Mouse (Mus musculus): ENCODE measurements at regions not wholly inside any gene's neighbourhood (a gene's known extent, or its start where the extent isn't known, plus 50 kb on each side); places are given as distances from the start of the nearest gene placed in this dataset.

DNA sequence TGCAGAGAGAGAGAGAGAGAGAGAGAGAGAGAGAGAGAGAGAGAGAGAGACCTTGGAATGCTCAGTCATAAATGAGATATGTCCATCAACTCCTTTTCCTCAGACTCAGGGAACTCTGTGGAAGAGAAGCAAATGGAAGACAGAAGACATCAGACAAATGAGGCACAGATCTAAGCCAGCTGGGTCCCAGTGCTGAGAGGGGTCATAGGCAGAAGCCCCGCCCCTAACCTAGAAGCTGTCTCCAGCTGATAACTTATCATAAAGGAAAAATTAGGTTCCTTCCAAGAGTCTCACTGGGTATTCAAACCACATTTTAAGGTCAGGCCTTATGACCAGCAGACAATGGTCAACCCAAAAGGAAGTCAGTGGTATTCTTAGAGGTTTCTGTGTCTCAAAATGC, 106.1 kb upstream of the Selenok start:
- H3K4me3 ChIP-seq (replicated peaks; ENCODE audit: low read length), result no peak overlapping the region
- no peaks in the 10 kb centered on the region for H3K36me3 ChIP-seq (ENCODE audit: control insufficient read depth, insufficient read depth, low read length)
- H3K4me1 ChIP-seq (ENCODE audit: control insufficient read depth, insufficient read depth, low read length), result no peaks in the 10 kb centered on the region
- no peak overlapping the region for H3K4me2 ChIP-seq (ENCODE audit: low read depth, low read length)
- H3K9me3 ChIP-seq (replicated peaks; ENCODE audit: control insufficient read depth, low read length), result no peaks in the 10 kb centered on the region
- H3K27me3 ChIP-seq (ENCODE audit: control insufficient read depth, insufficient read depth, low read length), result peaks cover 10% of the 10 kb centered on the region; the same call in 1 of the 2 replicates
- ATAC-seq (ENCODE audit: insufficient read depth, low FRiP score), result no peak
- no peak overlapping the region for H3K27ac ChIP-seq (ENCODE audit: low read length)
- no peak overlapping the region for H3K9ac ChIP-seq (ENCODE audit: low read length)
- 85% methylated on average over 1 of the region's 1 CpGs for WGBS

DNA sequence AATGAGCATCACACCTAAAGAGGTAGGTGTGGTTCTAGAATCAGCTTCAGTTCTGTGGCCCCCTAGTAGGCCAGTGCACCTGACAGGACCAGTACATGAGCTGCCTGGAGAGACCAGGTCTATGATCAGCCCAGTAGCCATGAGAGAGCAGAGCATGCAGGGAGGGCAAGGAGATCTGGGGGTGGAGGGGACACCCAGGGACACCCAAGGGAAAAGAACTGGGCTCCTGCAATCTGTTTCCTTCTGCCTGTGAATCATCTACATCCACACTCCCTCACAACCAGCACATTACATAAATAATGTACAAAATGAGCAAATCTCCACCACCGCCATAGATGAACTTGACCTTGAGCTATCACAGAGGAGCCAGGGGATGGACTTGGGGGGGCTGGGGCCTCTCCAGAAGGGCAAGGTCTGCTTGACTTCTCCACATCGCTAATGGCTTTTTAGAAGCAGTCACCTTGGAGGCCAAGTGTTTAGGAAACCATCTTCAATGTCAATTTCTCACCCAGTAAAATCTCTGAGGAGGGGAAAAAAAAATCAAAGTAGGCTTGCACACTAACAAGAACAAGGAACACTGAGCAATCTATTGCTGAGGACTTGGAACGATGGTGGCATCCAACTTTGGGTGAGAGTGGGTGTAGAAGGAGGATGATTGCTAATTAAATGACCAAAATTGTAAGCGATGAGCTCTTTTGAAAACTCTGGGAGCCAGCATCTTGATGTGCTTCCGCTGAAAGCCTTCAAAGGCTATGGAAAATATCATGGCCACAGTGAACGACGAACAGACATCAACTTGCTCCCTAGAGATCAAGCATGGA, 101.4 kb upstream of the Selenok start:
- H3K9me3 ChIP-seq (replicated peaks; ENCODE audit: control insufficient read depth, low read length), result no peaks in the 10 kb centered on the region
- no peak overlapping the region for H3K27ac ChIP-seq (ENCODE audit: low read length)

DNA sequence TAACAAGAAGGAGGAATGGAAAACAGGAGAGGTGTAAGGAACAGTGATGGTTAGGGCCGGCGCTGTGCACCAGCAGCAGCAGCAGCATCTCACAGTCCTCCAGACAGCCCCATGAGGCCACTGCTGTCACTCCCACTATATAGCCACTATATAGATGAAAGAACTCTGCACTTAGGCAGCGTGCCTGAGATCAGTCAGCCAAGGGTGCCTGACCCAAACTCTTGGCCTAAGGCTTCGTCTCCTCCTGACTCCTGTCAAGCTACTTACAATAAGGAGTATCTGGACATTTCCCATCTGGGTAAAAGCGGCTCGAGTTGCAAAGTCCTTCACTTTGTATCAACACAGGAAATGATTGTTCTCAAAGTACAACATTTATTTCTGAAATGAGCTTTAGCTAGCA, 100.8 kb upstream of the Selenok start:
- no peak overlapping the region for H3K4me2 ChIP-seq (ENCODE audit: low read depth, low read length)
- H3K9ac ChIP-seq (ENCODE audit: low read length), result no peak overlapping the region
- ATAC-seq (ENCODE audit: insufficient read depth, low FRiP score), result peak; percentile 82; the same call in 1 of the 2 replicates
- H3K4me3 ChIP-seq (replicated peaks; ENCODE audit: low read length), result no peak overlapping the region
- no peaks in the 10 kb centered on the region for H3K9me3 ChIP-seq (replicated peaks; ENCODE audit: control insufficient read depth, low read length)
- H3K4me1 ChIP-seq (ENCODE audit: control insufficient read depth, insufficient read depth, low read length), result no peaks in the 10 kb centered on the region
- WGBS, result 42% methylated on average over 6 of the region's 6 CpGs
- H3K36me3 ChIP-seq (ENCODE audit: control insufficient read depth, insufficient read depth, low read length), result no peaks in the 10 kb centered on the region
- no peak overlapping the region for H3K27ac ChIP-seq (ENCODE audit: low read length)
- H3K27me3 ChIP-seq (ENCODE audit: control insufficient read depth, insufficient read depth, low read length), result peaks cover 10% of the 10 kb centered on the region; the same call in 1 of the 2 replicates

More for the DNA sequence above, 101.4 kb upstream of the Selenok start:
- Histone ChIP-seq H3K27me3 (ENCODE audit: control insufficient read depth, insufficient read depth, low read length) (peaks cover 10% of the 10 kb centered on the region; the same call in 1 of the 2 replicates), H3K4me1 (ENCODE audit: control insufficient read depth, insufficient read depth, low read length) (no peaks in the 10 kb centered on the region), H3K9ac (ENCODE audit: low read length) (no peak overlapping the region), H3K36me3 (ENCODE audit: control insufficient read depth, insufficient read depth, low read length) (no peaks in the 10 kb centered on the region), H3K4me2 (ENCODE audit: low read depth, low read length) (no peak overlapping the region), H3K4me3 (replicated peaks; ENCODE audit: low read length) (no peak overlapping the region)
- ATAC-seq (ENCODE audit: insufficient read depth, low FRiP score), result no peak
- 68% methylated on average over 7 of the region's 7 CpGs for WGBS

DNA sequence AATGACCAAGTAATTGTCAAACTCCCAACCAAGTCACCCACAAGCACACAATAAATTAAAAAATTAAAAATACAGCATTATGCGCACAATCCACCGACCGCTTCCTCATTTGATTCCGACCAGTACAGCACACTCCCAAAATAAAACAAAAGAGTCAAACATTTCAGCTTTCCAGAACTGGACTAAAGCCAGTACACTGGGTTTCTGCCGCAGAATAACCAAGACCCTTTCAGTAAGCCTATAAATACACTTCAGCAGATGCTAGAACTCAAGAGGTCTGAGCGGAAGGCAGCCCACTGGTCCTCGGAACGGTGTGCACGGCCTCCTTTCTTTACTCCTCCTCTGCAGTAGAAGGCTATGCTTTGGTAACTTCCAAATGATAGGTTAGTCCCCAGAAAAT, 98.2 kb upstream of the Selenok start:
- Histone ChIP-seq H3K4me3 (replicated peaks; ENCODE audit: low read length) (no peak overlapping the region), H3K27me3 (ENCODE audit: control insufficient read depth, insufficient read depth, low read length) (peaks cover 7% of the 10 kb centered on the region; the same call in 1 of the 2 replicates), H3K4me2 (ENCODE audit: low read depth, low read length) (no peak overlapping the region), H3K9ac (ENCODE audit: low read length) (no peak overlapping the region), H3K27ac (ENCODE audit: low read length) (no peak overlapping the region), H3K9me3 (replicated peaks; ENCODE audit: control insufficient read depth, low read length) (no peaks in the 10 kb centered on the region), H3K36me3 (ENCODE audit: control insufficient read depth, insufficient read depth, low read length) (no peaks in the 10 kb centered on the region), H3K4me1 (ENCODE audit: control insufficient read depth, insufficient read depth, low read length) (no peaks in the 10 kb centered on the region)
- 0 out of 2 replicates have a peak, but pooled peaks have one; percentile 22 for ATAC-seq (ENCODE audit: insufficient read depth, low FRiP score)
- 68% methylated on average over 9 of the region's 9 CpGs for WGBS

DNA sequence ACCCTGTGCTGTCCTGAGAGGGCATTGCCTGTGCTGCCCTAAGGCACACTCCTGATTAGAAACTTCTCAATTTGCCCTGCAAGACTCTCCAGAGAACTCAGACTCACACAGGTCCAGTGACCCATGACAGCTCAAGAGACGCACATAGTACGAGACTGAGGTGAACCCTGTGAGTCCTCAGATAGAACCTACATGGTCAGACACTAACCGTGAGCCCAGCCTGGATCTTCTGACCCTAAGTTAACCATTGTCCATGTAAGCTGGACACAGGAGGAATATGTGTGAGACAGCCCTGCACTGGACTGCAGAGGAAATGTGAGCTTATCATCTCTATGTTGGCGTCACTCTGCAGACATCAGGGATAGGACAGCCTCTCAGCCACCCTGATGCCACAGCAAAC, 91.4 kb upstream of the Selenok start:
- WGBS, result 92% methylated on average over 4 of the region's 4 CpGs
- Histone ChIP-seq H3K36me3 (ENCODE audit: control insufficient read depth, insufficient read depth, low read length) (no peaks in the 10 kb centered on the region), H3K9ac (ENCODE audit: low read length) (no peak overlapping the region), H3K4me3 (replicated peaks; ENCODE audit: low read length) (no peak overlapping the region), H3K4me1 (ENCODE audit: control insufficient read depth, insufficient read depth, low read length) (no peaks in the 10 kb centered on the region), H3K27me3 (ENCODE audit: control insufficient read depth, insufficient read depth, low read length) (peaks cover 5% of the 10 kb centered on the region), H3K27ac (ENCODE audit: low read length) (no peak overlapping the region), H3K4me2 (ENCODE audit: low read depth, low read length) (no peak overlapping the region), H3K9me3 (replicated peaks; ENCODE audit: control insufficient read depth, low read length) (peaks cover 2% of the 10 kb centered on the region; the same call in 1 of the 2 replicates)
- ATAC-seq (ENCODE audit: insufficient read depth, low FRiP score), result no peak

DNA sequence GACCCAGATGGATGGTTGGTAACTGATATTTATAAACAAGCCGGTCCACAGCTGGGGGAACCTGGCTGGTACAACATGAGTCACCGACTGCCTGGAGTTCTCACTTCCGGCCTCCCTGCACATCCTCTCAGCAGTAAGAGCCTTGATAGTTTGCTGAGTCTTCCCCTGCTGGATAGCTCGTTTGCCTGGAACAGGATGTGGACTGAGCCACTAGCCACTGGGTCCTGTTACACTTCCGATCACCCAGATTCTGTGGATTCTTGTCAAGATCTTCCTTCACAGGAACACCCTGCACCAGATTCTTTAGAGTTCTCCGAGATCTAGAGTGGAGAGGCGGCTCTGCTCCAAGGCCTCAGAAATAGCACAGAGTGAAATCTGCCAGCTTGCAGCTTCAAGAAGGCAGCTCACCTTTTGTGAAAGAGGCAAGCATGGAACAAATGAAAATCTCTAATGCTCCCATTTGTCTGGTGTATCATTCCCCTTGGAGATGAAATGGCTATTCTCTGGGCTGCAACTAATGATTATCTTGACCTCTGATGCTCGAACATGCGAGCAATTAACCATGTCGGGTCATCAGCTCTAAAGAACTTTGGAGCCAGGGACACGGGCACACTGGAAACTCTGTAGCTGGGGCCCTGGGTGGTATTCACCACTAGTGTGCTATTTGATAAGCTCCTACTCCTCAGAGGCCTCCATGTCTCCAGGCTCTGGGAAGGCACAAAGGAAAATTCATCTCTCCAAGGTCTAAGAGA, 90.3 kb upstream of the Selenok start:
- no peak overlapping the region for H3K27ac ChIP-seq (ENCODE audit: low read length)
- no peak for ATAC-seq (ENCODE audit: insufficient read depth, low FRiP score)
- WGBS, result 55% methylated on average over 11 of the region's 11 CpGs
- peaks cover 2% of the 10 kb centered on the region; the same call in 1 of the 2 replicates for H3K9me3 ChIP-seq (replicated peaks; ENCODE audit: control insufficient read depth, low read length)
- no peaks in the 10 kb centered on the region for H3K4me1 ChIP-seq (ENCODE audit: control insufficient read depth, insufficient read depth, low read length)
- no peaks in the 10 kb centered on the region for H3K36me3 ChIP-seq (ENCODE audit: control insufficient read depth, insufficient read depth, low read length)
- H3K4me2 ChIP-seq (ENCODE audit: low read depth, low read length), result no peak overlapping the region
- no peak overlapping the region for H3K4me3 ChIP-seq (replicated peaks; ENCODE audit: low read length)
- no peak overlapping the region for H3K9ac ChIP-seq (ENCODE audit: low read length)
- H3K27me3 ChIP-seq (ENCODE audit: control insufficient read depth, insufficient read depth, low read length), result peaks cover 5% of the 10 kb centered on the region

DNA sequence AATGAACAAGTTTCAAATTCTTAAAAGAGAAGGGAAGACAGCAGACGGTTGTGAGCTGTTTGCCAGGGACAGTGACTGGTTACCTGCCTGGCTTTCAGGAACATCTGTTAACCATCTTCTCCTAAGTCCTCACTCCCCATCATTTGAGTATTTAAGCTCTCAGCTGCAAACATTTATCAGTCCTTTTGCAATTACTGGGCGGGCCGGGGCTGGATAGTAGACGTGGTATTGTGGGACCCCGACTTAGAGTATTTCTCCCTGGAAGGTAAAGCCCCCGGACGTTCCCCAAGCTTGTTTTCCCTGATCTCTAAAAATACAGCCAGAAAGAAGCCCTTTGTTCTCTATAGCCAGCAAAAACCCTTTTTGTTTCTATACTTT, 89.7 kb upstream of the Selenok start:
- Histone ChIP-seq H3K4me3 (replicated peaks; ENCODE audit: low read length) (no peak overlapping the region), H3K9ac (ENCODE audit: low read length) (no peak overlapping the region), H3K4me2 (ENCODE audit: low read depth, low read length) (no peak overlapping the region), H3K4me1 (ENCODE audit: control insufficient read depth, insufficient read depth, low read length) (no peaks in the 10 kb centered on the region), H3K9me3 (replicated peaks; ENCODE audit: control insufficient read depth, low read length) (peaks cover 2% of the 10 kb centered on the region; the same call in 1 of the 2 replicates), H3K36me3 (ENCODE audit: control insufficient read depth, insufficient read depth, low read length) (no peaks in the 10 kb centered on the region), H3K27ac (ENCODE audit: low read length) (no peak overlapping the region), H3K27me3 (ENCODE audit: control insufficient read depth, insufficient read depth, low read length) (peaks cover 5% of the 10 kb centered on the region)
- no peak for ATAC-seq (ENCODE audit: insufficient read depth, low FRiP score)
- WGBS, result 77% methylated on average over 7 of the region's 7 CpGs

DNA sequence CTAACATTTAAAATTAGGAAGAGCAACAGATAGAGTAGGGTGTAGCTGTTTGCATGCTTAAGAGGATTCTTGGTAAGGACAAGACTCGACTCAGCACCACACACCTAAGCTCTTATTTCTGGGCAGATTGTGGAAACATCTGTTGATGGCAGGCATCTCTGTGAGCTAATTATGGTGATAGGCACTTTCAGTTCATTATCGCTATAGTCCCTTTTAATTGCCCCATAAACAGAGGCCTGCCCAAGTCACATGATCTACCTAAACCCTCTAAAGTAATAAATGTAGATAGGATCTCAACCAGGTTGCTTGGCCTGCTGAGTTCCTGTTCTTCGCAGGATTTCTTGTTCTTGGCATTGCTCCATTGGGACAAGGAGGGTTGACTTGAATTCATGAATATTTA, 88.8 kb upstream of the Selenok start:
- H3K9ac ChIP-seq (ENCODE audit: low read length), result no peak overlapping the region
- H3K4me3 ChIP-seq (replicated peaks; ENCODE audit: low read length), result no peak overlapping the region
- ATAC-seq (ENCODE audit: insufficient read depth, low FRiP score), result no peak
- H3K9me3 ChIP-seq (replicated peaks; ENCODE audit: control insufficient read depth, low read length), result peaks cover 2% of the 10 kb centered on the region; the same call in 1 of the 2 replicates
- H3K36me3 ChIP-seq (ENCODE audit: control insufficient read depth, insufficient read depth, low read length), result no peaks in the 10 kb centered on the region
- H3K4me1 ChIP-seq (ENCODE audit: control insufficient read depth, insufficient read depth, low read length), result no peaks in the 10 kb centered on the region
- WGBS, result 89% methylated on average over 3 of the region's 3 CpGs
- peaks cover 5% of the 10 kb centered on the region for H3K27me3 ChIP-seq (ENCODE audit: control insufficient read depth, insufficient read depth, low read length)
- H3K4me2 ChIP-seq (ENCODE audit: low read depth, low read length), result no peak overlapping the region
- H3K27ac ChIP-seq (ENCODE audit: low read length), result no peak overlapping the region
